Mouse (Mus musculus) midbrain, embryonic 10.5 days (tissue): Measurements from ENCODE around the gene Gm49320. TPM values are rescaled to one million over a fixed set of nuclear protein-coding genes. Genes with fewer than 3 reads are reported as not detected.
A peak's percentile ranks its signal among the peaks of the same experiment; 100 is the strongest.

Experiments used
- DNase-seq: peaks from one replicate; pipeline ENCODE4 v3.0.0-alpha.2; 2017; ENCODE audit warnings: low spot score
- H3K27ac ChIP-seq: fragments of 300-500 bp; sonication (generic); replicated peaks from 2 replicates; pipeline ENCODE4 v1.5.1; 2016; ENCODE audit warnings: mild to moderate bottlenecking
- H3K27me3 ChIP-seq: fragments of 300-500 bp; sonication (generic); 2 replicates; pipeline ENCODE4 v1.6.1; 2016; ENCODE audit warnings: low read depth, mild to moderate bottlenecking; ENCODE audit not compliant: poor library complexity, severe bottlenecking
- H3K36me3 ChIP-seq: fragments of 300-500 bp; sonication (generic); 2 replicates; pipeline ENCODE4 v1.6.1; 2016; ENCODE audit warnings: mild to moderate bottlenecking, moderate library complexity
- H3K4me1 ChIP-seq: fragments of 300-500 bp; sonication (generic); 2 replicates; pipeline ENCODE4 v1.6.1; 2016
- H3K4me3 ChIP-seq: fragments of 300-500 bp; sonication (generic); 2 replicates; pipeline ENCODE4 v1.5.1; 2016; ENCODE audit warnings: mild to moderate bottlenecking, moderate library complexity
- H3K9me3 ChIP-seq: fragments of 300-500 bp; sonication (generic); replicated peaks from 2 replicates; pipeline ENCODE4 v1.6.1; 2016; ENCODE audit warnings: mild to moderate bottlenecking
- WGBS: fragments of 180-500 bp; shearing (Covaris S2); methylation state at CpG from one replicate; pipeline ENCODE4 v1.1.7; 2016; 5-methylcytosine and 5-hydroxymethylcytosine counted together
- polyA plus RNA-seq: library from polyadenylated mRNA; unstranded; fragments of >200 nt; fragmentation: Nextera tagmentation; extraction: Ambion mirVana; gene quantifications from 2 replicates; pipeline ENCODE4 v1.2.1, GENCODE M21; 2016

Gm49320 gene
- polyA plus RNA-seq = 0.43 and 1.3 TPM in 2 replicates

- DNase-seq = peak; percentile 100
- H3K27me3 ChIP-seq = no peaks in the 10 kb centered on the region
- peak within 1 kb of the TSS; percentile 78 for H3K4me3 ChIP-seq
- H3K9me3 ChIP-seq = no peaks in the 10 kb centered on the region
- WGBS = under 1% methylated on average over 64 of the region's 71 CpGs
- peak within 1 kb of the TSS; percentile 94 for H3K27ac ChIP-seq
- peaks cover 33% of the 10 kb centered on the region for H3K4me1 ChIP-seq
- peaks cover 31% of the 10 kb centered on the region for H3K36me3 ChIP-seq
Measured at GRCm38 (mm10) chr8:4238434-4239192, at the start of gene Gm49320, which contains the start of gene Map2k7. Gm49320 (plus strand) TSS chr8:4238865. Map2k7 (plus strand) TSS chr8:4238740.

DNA sequence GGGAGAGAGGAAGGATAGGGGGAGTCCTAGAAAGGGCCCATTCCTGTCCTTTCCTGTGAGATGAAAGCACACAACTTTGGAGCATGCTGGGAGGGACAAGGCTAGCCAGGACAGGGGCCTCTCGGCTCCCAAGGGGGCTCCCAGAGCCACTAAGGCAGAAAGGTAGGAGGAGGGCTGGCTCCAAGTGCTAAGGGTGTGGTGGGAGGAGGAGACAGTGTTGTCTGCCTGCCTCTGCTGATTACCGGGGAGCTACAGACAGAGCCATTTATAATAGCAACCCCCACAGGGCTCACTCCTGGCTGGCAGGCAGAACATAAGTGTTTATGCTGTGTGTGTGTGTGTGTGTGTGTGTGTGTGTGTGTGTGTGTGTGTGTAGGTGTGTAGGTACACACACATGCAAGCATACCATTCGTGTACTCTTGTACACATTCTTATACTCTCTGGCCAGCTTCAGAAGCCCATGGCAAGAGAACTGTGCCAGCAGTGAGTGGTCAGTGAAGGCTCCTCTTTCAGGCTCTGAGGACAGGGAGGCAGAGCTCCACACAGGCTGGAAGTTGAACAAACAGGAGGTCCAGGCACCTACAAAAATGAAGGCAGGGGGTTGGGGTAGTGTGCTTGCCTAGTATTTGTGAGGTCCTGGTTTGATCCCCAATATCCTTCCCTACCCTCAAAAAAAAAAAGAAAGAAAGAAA is 49.5 kb upstream of the Gm49320 start:
- Histone ChIP-seq H3K36me3 (peaks cover 35% of the 10 kb centered on the region), H3K9me3 (no peaks in the 10 kb centered on the region), H3K27ac (no peak overlapping the region), H3K4me1 (peaks cover 19% of the 10 kb centered on the region), H3K27me3 (peaks cover 10% of the 10 kb centered on the region; the same call in 1 of the 2 replicates), H3K4me3 (no peak overlapping the region)
- WGBS = 49% methylated on average over 3 of the region's 3 CpGs
- DNase-seq = no peak

- no peak for DNase-seq
- H3K27ac ChIP-seq = peak overlapping the region; percentile 77
- H3K36me3 ChIP-seq = peaks cover 11% of the 10 kb centered on the region
- H3K4me1 ChIP-seq = peaks cover 19% of the 10 kb centered on the region
- no peaks in the 10 kb centered on the region for H3K9me3 ChIP-seq
- H3K4me3 ChIP-seq = no peak overlapping the region
- 54% methylated on average over 5 of the region's 5 CpGs for WGBS
- peaks cover 15% of the 10 kb centered on the region; the same call in 1 of the 2 replicates for H3K27me3 ChIP-seq
Measured at GRCm38 (mm10) chr8:4192305-4192704, 46.4 kb upstream of the Gm49320 start.

DNA sequence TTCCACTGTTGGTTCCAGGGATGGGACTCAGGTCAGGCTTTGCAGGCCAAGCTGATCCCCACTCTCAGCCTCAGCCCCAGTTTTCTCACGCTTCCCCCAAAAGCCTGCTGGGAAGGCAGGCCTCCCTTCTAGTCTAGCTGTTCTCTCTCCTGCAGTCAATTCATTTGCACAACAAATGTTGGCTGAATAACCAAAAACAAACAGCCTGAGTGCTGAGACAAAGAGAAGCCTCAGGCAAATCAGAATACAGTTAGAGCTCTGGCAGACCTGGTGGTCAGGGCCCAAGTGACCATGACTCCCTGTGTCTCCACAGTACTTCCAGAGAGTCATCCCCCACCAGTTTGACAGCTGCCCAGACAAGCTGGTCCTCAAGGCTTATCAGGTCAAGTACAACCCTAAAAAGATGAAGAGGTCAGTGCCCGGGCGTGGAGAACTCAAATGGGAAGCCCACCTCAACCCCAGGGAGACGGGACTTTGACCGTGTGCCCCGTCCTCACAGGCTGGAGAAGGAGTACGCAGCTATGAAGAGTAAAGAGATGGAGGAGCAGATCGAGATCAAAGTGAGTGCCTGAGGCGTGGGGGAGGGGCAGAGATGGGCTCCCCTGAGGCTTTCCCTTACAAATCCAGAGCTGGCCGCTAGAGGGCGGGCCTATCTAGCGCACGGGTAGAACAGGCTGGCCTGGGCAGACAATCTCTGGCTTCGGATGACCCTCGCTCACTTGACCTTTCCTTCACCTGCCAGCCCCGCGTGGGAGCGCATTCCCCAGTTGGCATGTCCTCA is 45.7 kb upstream of the Gm49320 start:
- H3K4me3 ChIP-seq = peak overlapping the region; percentile 27
- 2% methylated on average over 18 of the region's 18 CpGs for WGBS

DNA sequence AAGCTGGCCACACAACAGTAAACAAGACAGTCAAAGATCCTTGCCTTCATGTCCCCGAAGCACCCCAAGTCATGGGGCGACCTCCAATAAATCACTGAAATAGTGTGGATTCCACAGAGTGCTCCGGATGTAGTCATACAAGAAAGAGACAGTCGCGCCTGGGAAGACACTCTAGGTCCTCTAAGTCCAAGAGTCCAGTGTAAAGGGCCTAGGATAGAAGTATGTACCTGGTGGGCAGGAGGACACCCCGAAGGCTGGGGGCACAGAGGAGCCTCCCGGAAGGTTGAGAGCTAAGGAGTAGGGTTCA is 45.1 kb upstream of the Gm49320 start:
- Histone ChIP-seq H3K4me3 (peak overlapping the region; percentile 27), H3K27ac (no peak overlapping the region), H3K36me3 (0 out of 2 replicates have a peak, but pooled peaks cover under 1% of the 10 kb centered on the region), H3K9me3 (no peaks in the 10 kb centered on the region), H3K4me1 (peaks cover 19% of the 10 kb centered on the region), H3K27me3 (peaks cover 15% of the 10 kb centered on the region; the same call in 1 of the 2 replicates)
- WGBS = 55% methylated on average over 7 of the region's 7 CpGs
- no peak for DNase-seq

More for the DNA sequence above, 45.7 kb upstream of the Gm49320 start:
- Histone ChIP-seq H3K27me3 (peaks cover 15% of the 10 kb centered on the region; the same call in 1 of the 2 replicates), H3K27ac (peak overlapping the region; percentile 77), H3K9me3 (no peaks in the 10 kb centered on the region), H3K36me3 (0 out of 2 replicates have a peak, but pooled peaks cover 6% of the 10 kb centered on the region), H3K4me1 (peaks cover 19% of the 10 kb centered on the region)
- peak; percentile 90 for DNase-seq

GRCm38 (mm10) chr8:4201321-4201720 is 37.3 kb upstream of the Gm49320 start:
- DNase-seq = no peak
- Histone ChIP-seq H3K4me3 (no peak overlapping the region), H3K27ac (no peak overlapping the region), H3K27me3 (peaks cover 47% of the 10 kb centered on the region), H3K36me3 (0 out of 2 replicates have a peak, but pooled peaks cover 5% of the 10 kb centered on the region), H3K9me3 (no peaks in the 10 kb centered on the region), H3K4me1 (peaks cover 11% of the 10 kb centered on the region)
- 54% methylated on average over 2 of the region's 2 CpGs for WGBS

DNA sequence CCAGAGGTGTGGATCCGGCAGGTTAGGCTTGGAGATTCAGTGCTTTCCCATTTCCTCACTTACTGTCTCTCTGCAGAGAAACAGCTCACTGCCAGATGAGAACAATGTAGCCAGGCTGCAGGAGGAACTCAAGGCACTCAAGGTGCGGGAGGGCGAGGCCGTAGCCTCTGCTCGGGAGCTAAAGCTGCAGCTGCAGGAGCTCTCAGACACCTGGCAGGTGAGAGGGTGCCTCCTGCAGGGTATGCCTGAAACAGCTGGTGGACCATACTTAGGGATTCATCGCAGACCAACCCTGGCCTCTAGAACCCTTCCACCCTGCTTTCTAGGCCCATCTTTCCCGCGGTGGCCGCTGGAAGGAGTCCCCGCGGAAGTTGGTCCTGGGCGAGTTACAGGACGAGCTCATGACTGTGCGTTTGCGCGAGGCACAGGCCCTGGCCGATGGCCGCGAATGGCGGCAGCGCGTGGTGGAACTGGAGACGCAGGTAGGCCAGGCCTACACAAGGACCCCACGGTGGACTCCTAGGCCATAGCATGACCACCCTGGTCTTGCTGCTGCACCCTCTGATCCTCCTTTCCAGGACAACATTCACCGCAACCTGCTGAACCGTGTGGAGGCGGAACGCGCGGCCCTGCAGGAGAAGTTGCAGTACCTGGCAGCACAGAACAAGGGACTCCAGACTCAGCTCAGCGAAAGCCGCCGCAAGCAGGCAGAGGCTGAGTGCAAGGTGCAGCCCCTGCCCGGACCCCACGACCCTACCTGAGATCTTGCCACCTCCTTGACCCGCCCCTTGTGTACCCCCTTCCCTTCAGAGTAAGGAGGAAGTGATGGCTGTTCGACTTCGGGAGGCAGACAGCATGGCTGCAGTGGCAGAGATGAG is 33.2 kb upstream of the Gm49320 start:
- 0 out of 2 replicates have a peak, but pooled peaks cover 7% of the 10 kb centered on the region for H3K9me3 ChIP-seq
- peak; percentile 30 for DNase-seq
- H3K36me3 ChIP-seq = peaks cover 33% of the 10 kb centered on the region
- H3K4me3 ChIP-seq = peak overlapping the region; percentile 35
- H3K27me3 ChIP-seq = peaks cover 71% of the 10 kb centered on the region
- peaks cover 17% of the 10 kb centered on the region for H3K4me1 ChIP-seq
- no peak overlapping the region for H3K27ac ChIP-seq
- 10% methylated on average over 38 of the region's 38 CpGs for WGBS

- 0 out of 2 replicates have a peak, but pooled peaks cover 7% of the 10 kb centered on the region for H3K9me3 ChIP-seq
- H3K4me3 ChIP-seq = peak overlapping the region; percentile 35
- H3K27me3 ChIP-seq = peaks cover 71% of the 10 kb centered on the region
- peaks cover 17% of the 10 kb centered on the region for H3K4me1 ChIP-seq
- H3K27ac ChIP-seq = no peak overlapping the region
- H3K36me3 ChIP-seq = peaks cover 41% of the 10 kb centered on the region
- peak; percentile 38 for DNase-seq
- 6% methylated on average over 44 of the region's 44 CpGs for WGBS
Measured at GRCm38 (mm10) chr8:4206182-4207015, 32.3 kb upstream of the Gm49320 start.

DNA sequence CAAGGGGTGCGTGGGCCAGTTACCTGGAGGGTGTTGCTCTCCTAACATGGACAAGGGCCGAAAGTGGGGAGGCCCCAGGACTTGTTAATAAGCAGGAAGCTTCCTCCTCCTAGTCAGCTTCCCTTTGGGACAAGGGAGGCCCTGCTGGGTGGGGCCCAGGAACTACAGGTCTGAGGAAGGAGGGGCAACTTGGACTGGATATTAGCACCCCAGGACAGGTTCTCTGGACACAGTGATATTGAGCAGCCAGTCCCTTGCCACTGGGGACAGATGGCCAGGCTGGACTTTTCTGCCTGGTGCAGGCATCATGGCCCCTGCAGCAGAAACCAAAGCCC is 31.7 kb upstream of the Gm49320 start:
- H3K4me1 ChIP-seq = peaks cover 17% of the 10 kb centered on the region
- H3K27ac ChIP-seq = no peak overlapping the region
- WGBS = 49% methylated on average over 2 of the region's 2 CpGs
- 0 out of 2 replicates have a peak, but pooled peaks cover 7% of the 10 kb centered on the region for H3K9me3 ChIP-seq
- no peak overlapping the region for H3K4me3 ChIP-seq
- H3K36me3 ChIP-seq = peaks cover 41% of the 10 kb centered on the region
- no peak for DNase-seq
- peaks cover 67% of the 10 kb centered on the region for H3K27me3 ChIP-seq

DNA sequence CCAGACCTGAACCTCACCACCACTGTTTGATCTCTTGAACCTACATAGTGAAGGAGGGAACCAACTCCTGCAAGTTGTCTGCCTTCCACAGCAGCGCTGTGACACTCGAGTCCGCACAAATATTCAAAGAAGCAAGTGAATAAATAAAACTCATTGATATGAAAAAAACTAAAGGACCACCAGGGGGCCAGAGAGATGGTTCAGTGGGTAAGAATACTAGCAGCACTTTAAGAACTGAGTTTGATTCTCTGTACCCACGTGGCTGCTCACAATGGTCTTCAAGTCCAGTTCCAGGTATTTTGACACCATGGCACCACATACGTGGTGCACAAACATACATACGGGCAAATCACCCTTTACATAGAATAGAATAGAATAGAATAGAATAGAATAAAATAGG is 27.6 kb upstream of the Gm49320 start:
- Histone ChIP-seq H3K27ac (no peak overlapping the region), H3K36me3 (peaks cover 44% of the 10 kb centered on the region), H3K9me3 (0 out of 2 replicates have a peak, but pooled peaks cover 7% of the 10 kb centered on the region), H3K27me3 (peaks cover 60% of the 10 kb centered on the region), H3K4me1 (peaks cover 44% of the 10 kb centered on the region), H3K4me3 (no peak overlapping the region)
- DNase-seq = no peak
- WGBS = 80% methylated on average over 6 of the region's 6 CpGs

DNA sequence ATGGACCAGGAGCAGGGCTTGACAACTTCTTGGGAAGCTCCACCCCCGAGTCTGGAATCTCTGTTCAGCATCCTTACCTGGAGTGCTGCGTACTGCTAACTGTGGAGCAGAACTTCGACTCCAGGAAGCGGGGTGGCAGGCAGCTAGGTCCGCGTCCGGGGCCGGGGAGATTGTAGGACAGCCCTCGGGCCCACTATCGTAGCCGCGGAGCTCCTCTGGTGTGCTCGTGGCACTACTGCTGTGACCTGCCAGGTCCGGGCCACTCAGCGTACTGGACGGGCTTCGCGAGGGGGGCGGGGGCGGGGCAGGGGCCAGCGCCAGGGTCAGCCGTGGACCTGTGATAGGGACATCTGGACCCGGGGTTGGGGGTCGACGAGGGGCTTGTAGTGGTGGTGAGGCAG is 25.9 kb upstream of the Gm49320 start:
- H3K4me1 ChIP-seq = peaks cover 51% of the 10 kb centered on the region
- peak overlapping the region; percentile 63 for H3K27ac ChIP-seq
- H3K36me3 ChIP-seq = peaks cover 40% of the 10 kb centered on the region
- DNase-seq = peak; percentile 59
- WGBS = 1% methylated on average over 24 of the region's 25 CpGs
- 0 out of 2 replicates have a peak, but pooled peaks cover 7% of the 10 kb centered on the region for H3K9me3 ChIP-seq
- H3K4me3 ChIP-seq = peak overlapping the region; percentile 57
- H3K27me3 ChIP-seq = peaks cover 59% of the 10 kb centered on the region
